ENCODE assay signal across 27 mouse cellular contexts in genomic region chr6:30272338-30272905, GRCm38 (mm10). TPM values are rescaled to one million over a fixed set of nuclear protein-coding genes. Genes with fewer than 3 reads are reported as not detected.
A peak's percentile ranks its signal among the peaks of the same experiment; 100 is the strongest.
DNase-seq lines count a peak whose midpoint lies in the region; ATAC-seq and TF ChIP-seq lines count a peak whose summit lies in the region.
"Had no signal": no experiment of that assay in that cellular context is flagged by ENCODE, and none has a peak within 500 bp of the region (broad histone marks: within the 10 kb centered on the region; RNA-seq: fewer than 3 reads in every experiment).

No protein-coding gene starts in this region.

- no peak for TF ChIP-seq CTCF in gastrocnemius, adult 2 months (IDR thresholded peaks at IDR 0.05)

- peaks cover 56% of the 10 kb centered on the region for H3K36me3 ChIP-seq in hindbrain, embryonic 10.5 days
- H3K36me3 ChIP-seq in hindbrain, embryonic 14.5 days (replicated peaks; ENCODE audit: control insufficient read depth, insufficient read depth): peaks cover 43% of the 10 kb centered on the region

- H3K4me3 ChIP-seq in gastrocnemius, adult 2 months: no peak overlapping the region
- no peak overlapping the region for H3K4me3 ChIP-seq in hindbrain, embryonic 10.5 days
- H3K4me3 ChIP-seq in hindbrain, embryonic 14.5 days (replicated peaks; ENCODE audit: low read length): no peak overlapping the region
- H3K4me3 ChIP-seq: embryonic facial prominence, embryonic 13.5 days; hindbrain, embryonic 12.5 days; liver, embryonic 12.5 days had no signal

- no peak for DNase-seq in gastrocnemius, adult 2 months
- DNase-seq in gastrocnemius, adult 18-20 months (ENCODE audit: low spot score): no peak
- no peak for DNase-seq in hindbrain, embryonic 10.5 days (ENCODE audit: low spot score)
- no peak for DNase-seq in hindbrain, embryonic 14.5 days (ENCODE audit: low spot score)
- DNase-seq in R1 (ENCODE audit: low read depth, low spot score): peak; percentile 98
- DNase-seq in thymus, postnatal 25 days: no peak
- DNase-seq: adrenal gland, adult 8-10 months; B cell, adult 2 months; cerebellum, adult 11 months; cerebellum, adult 9-11 months; embryo, embryonic 11 days; heart, postnatal 14 days; kidney, adult 8-10 months; kidney, postnatal 10 days; layer of hippocampus, postnatal 36 days; left cerebral cortex, postnatal 4 days; liver, postnatal 0 days; lung, postnatal 36 days; spleen, adult 18-20 months; thymus, postnatal 14 days had no signal

- intact Hi-C loops in gastrocnemius, adult 2 months (cut with DNase I): no loop called here

- H3K4me1 ChIP-seq in hindbrain, embryonic 10.5 days (replicated peaks): peaks cover 20% of the 10 kb centered on the region
- 0 out of 2 replicates have a peak, but pooled peaks cover 4% of the 10 kb centered on the region for H3K4me1 ChIP-seq in hindbrain, embryonic 14.5 days (replicated peaks; ENCODE audit: control insufficient read depth, insufficient read depth, low read length)

- H3K27me3 ChIP-seq in hindbrain, embryonic 10.5 days (ENCODE audit: insufficient read depth, poor library complexity, severe bottlenecking): no peaks in the 10 kb centered on the region
- H3K27me3 ChIP-seq in hindbrain, embryonic 14.5 days (ENCODE audit: control insufficient read depth, insufficient read depth, low read length): no peaks in the 10 kb centered on the region
- H3K27me3 ChIP-seq: embryonic facial prominence, embryonic 13.5 days; hindbrain, embryonic 12.5 days; liver, embryonic 12.5 days had no signal

- no peak for ATAC-seq in hindbrain, embryonic 14.5 days (ENCODE audit: low FRiP score)
- no peak for ATAC-seq in erythroid progenitor cell, adult 5-6 weeks (replicated peaks; ENCODE audit: low FRiP score, poor library complexity, severe bottlenecking)
- ATAC-seq: intestine, embryonic 16.5 days; liver, embryonic 12.5 days; liver, postnatal 0 days; midbrain, embryonic 16.5 days had no signal

- 59% methylated on average over 11 of the region's 11 CpGs for WGBS in hindbrain, embryonic 10.5 days
- 48% methylated on average over 11 of the region's 11 CpGs for WGBS in hindbrain, embryonic 14.5 days

- H3K9me3 ChIP-seq in hindbrain, embryonic 10.5 days: no peaks in the 10 kb centered on the region
- no peaks in the 10 kb centered on the region for H3K9me3 ChIP-seq in hindbrain, embryonic 14.5 days (ENCODE audit: control insufficient read depth, low read length)
- H3K9me3 ChIP-seq: embryonic facial prominence, embryonic 13.5 days; hindbrain, embryonic 12.5 days; liver, embryonic 12.5 days had no signal

- H3K9ac ChIP-seq in hindbrain, embryonic 14.5 days: no peak overlapping the region
- H3K9ac ChIP-seq: embryonic facial prominence, embryonic 13.5 days; hindbrain, embryonic 12.5 days; liver, embryonic 12.5 days; liver, postnatal 0 days had no signal

- H3K27ac ChIP-seq in gastrocnemius, adult 2 months: peak overlapping the region; percentile 41
- 0 out of 2 replicates have a peak overlapping the region, but pooled peaks have one; percentile 16 for H3K27ac ChIP-seq in hindbrain, embryonic 10.5 days
- no peak overlapping the region for H3K27ac ChIP-seq in hindbrain, embryonic 14.5 days
- H3K27ac ChIP-seq: embryonic facial prominence, embryonic 13.5 days; hindbrain, embryonic 12.5 days; liver, embryonic 12.5 days had no signal

- no peak overlapping the region for H3K4me2 ChIP-seq in hindbrain, embryonic 14.5 days (replicated peaks)
- H3K4me2 ChIP-seq: embryonic facial prominence, embryonic 13.5 days; hindbrain, embryonic 12.5 days; liver, embryonic 12.5 days; midbrain, embryonic 11.5 days had no signal

RNA-seq across cellular contexts. Expression of gene Ube2h, which starts 31.9 kb away (rescaled TPM):
- 10 to 100 TPM; 39.6 to 81.2 TPM for total RNA-seq in gastrocnemius, adult 2 months (2021)
- 10 to 100 TPM; 64.7 to 69.4 TPM for total RNA-seq in gastrocnemius, adult 18-20 months (2021)
- 29.6 and 34.2 TPM in 2 replicates for polyA plus RNA-seq in hindbrain, embryonic 10.5 days (2016; fragmentation: Nextera tagmentation; extraction: Ambion mirVana)
- polyA plus RNA-seq in hindbrain, embryonic 14.5 days (2014; fragmentation: Nextera tagmentation; extraction: Ambion mirVana): 68.2 and 69.4 TPM in 2 replicates
- 26.8 and 29.9 TPM in 2 replicates for total RNA-seq in erythroid progenitor cell, adult 5-6 weeks (2015; ENCODE audit: low replicate concordance)
- total RNA-seq in erythroid progenitor cell, adult 5-6 weeks (2017; ENCODE audit: low replicate concordance): 36.9 and 47.2 TPM in 2 replicates
